Mouse (Mus musculus) spleen, postnatal 36 days (tissue): Measurements from ENCODE around the gene Ppp1r9b.
"Not testable (repeated sequence)": the region's sequence is repeated elsewhere in the genome, so short reads cannot be mapped to it uniquely, and the experiment has no call there.

Experiments
- DNase-seq, 2 experiments: peaks; one replicate each; pipeline ENCODE4 v3.0.0; 2022; ENCODE audit warnings: low spot score in 2 of 2, mixed read lengths in 1 of 2

Gene Ppp1r9b

DNA sequence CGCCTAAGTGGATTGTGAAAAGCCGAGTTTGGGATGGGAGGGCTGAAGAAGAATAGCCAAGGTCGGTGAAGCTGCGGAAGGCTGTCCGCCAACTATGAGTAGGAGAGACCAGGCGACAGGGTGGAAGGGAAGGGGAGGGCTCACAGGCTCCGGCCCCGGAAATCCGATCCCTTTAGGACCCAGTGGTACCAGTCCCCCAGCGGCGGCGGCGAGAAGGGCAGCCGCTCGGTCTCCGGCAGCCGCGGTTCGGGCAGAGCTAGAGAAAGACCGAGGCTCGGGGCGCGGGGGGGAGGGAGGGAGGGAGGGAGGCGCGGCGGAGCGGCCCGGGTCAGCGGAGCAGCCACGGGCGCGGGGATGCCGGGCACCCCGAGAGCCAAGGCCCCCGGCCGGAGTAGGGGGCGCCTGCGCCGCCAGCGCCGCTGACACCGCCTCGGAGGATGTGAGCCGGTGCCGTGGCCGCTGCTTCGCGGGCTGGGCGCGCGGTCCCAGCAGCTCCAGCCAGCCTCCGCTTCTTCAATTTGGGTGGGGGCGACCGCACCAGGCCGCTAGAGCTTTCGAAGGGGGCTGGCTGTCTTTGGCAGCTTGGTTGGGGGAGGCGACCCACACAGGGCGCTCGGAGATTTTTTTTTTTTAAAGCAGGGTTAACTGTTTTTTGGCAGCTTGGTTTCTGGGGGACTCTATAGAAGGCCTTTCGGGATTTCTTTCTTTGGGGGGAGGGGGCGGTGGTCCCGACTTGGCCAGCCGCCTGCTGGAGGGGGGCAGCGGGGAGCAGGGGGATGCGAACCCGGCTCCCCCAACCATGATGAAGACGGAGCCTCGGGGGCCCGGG lies at the start of gene Ppp1r9b:
TSS of gene Ppp1r9b (plus strand) at position 287 of the 829 bp plus-strand sequence.
- DNase-seq: peak; percentile 91 to 92

- DNase-seq: no peak
Observed at GRCm38 (mm10) chr11:94941121-94941520, 49.7 kb upstream of the Ppp1r9b start.

- no peak for DNase-seq
Observed at GRCm38 (mm10) chr11:94941776-94942175, 49.1 kb upstream of the Ppp1r9b start.

DNA sequence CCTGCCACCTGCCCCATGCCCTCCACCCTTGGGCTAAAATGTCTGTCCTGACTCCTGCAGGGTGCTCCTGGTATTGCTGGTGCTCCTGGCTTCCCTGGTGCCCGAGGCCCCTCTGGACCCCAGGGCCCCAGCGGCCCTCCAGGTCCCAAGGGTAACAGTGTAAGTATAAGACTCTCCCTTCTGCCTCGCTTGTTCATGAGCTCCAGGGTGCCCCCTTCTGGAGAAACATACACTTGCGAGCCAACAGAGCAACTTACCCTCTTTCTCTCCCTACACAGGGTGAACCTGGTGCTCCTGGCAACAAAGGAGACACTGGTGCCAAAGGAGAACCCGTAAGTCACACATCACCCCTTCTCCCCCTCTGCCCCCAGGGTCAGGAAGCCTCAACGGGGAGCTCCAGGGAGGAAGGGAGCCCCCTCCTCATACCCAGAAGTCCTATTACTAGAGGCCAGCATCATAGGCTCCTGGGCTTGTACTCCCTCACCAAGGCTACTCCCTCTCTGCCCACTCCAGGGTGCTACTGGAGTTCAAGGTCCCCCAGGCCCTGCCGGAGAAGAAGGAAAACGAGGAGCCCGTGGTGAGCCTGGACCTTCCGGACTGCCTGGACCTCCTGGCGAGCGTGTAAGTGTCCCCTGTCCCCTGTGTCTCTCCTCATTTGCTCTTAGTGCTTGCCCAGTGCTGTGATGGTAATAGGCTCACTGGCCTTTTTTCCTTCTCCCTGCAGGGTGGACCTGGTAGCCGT lies 48.4 kb upstream of the Ppp1r9b start:
- DNase-seq: peak in 1 of 2 experiments; percentile 15

DNA sequence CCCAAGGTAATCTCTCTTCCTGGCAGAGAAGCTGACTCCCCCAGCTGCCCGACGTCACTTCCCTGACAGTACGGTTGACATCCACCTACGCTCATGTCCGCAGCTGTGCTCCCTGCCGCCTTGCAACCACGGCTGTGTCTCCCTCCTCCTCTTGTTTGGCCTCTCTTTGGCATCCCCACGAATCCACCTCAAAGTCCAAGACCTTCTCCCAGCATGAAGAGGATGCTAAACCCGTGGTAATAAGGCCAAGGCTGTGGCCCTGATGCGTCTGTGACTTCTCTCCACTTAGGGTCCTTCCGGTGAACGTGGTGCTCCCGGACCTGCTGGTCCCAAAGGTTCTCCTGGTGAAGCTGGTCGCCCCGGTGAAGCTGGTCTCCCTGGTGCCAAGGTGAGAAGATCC lies 47.8 kb upstream of the Ppp1r9b start:
- no peak for DNase-seq

DNA sequence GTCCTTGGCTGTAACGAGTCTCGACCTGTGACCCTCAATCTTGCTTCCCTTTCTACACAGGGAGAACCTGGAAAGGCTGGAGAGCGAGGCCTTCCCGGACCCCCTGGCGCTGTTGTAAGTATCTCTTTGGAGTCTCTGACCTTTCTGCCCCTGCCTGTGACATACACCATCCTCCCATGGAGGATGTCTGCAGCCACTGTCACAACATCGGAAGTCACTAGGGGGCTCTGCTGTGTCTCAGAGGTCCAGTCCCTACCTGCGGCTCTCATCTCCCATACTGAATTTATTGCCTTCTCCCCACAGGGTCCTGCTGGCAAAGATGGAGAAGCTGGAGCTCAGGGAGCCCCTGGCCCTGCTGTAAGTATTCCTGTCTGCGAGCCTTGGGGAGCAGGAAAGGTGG lies 46.5 kb upstream of the Ppp1r9b start:
- no peak for DNase-seq

GRCm38 (mm10) chr11:94945236-94945635 lies 45.6 kb upstream of the Ppp1r9b start:
- DNase-seq: no peak

DNA sequence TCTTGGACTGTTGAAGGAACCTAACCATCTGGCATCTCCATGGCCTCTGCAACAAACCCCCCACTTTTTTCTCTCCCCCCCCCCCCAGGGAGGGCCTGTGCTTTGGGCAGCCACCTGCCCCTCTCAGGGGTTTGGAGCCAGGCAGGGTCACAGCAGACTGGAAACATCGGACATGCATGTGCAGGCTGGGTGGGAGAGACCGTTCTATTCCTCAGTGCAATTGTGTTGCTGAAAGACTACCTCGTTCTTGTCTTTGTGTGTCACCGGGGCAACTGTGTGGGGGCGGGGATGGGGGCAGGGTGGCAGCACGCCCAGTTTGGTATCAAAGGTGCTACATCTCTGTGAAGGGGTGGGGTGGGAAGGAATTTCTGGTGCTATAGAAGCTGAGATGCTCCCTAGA lies 38.7 kb upstream of the Ppp1r9b start:
- no peak for DNase-seq

DNA sequence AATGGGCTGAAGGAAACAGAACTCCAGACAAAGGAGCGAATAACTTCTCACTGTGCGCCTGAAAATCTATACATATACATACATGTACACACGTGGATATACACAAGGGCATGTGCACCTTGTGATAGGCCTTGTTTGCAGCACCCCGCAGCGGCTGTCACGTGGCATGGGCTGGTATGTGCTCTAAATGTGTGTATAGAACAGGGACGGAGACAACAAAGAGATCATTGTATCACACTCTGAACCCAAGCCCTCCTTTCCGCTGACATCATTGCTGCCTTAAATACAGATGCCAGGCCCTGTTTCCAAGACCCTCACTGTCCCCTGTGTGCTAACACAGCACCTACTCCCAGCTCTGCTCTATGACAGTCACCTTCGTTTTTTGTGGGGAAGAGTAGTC lies 35.7 kb upstream of the Ppp1r9b start:
- no peak for DNase-seq

DNA sequence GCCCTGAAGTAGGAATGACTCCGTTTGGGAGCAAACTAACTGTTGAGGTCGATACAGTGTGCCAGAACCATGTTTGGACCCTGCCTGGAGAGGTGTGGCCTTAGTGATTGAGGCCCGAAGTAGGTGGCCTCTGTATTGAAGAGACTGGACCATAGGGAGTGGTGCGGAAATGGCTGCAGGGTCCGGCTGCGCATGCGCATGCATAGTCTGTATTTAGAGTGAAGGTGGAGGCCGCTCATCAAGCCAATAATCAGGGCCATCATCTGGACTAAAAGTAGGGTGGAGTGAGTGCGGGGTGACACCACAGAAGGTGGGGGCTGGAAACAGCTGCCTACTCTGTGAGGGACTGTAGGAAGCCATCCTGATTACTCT lies 33.2 kb upstream of the Ppp1r9b start:
- DNase-seq: no peak

DNA sequence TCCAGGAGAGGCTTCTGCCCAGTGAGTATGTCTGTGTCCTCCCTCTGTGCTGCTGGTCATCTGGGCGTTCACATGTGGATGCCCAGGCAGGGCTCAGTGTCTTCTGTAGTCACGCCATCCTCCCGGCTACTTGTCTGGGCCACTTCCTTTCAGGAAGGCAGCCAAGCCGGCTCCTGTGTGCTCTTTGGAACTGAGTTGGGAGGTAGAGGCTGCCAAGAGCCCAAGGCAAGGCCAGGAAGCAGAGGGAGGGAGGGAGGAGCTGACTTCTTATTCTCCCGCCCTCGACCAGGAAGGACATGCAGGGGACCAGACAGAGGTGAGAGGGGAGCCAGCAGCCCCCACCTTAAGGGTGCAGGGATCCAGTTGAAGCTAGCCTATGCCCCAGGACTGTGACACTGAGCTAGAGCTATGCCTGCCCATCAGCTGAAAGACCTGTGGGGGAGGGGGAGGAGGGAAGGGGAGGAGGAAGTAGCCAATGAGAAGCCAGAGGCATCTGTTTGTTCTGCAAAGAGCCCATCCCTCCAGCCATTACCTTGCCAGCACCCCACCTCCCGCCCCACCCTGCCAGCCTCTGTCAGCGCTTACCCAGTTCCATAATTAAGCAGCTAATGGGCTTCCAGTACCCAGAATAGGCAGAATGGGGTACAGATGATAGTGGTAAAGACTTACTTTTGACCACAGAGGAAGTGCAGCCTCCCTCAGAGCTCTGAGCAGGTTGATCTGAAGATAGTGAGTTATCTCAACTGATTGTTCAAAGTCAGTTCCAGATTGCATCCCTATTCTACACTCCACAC lies 32.6 kb upstream of the Ppp1r9b start:
- peak in 1 of 2 experiments; percentile 12 for DNase-seq

DNA sequence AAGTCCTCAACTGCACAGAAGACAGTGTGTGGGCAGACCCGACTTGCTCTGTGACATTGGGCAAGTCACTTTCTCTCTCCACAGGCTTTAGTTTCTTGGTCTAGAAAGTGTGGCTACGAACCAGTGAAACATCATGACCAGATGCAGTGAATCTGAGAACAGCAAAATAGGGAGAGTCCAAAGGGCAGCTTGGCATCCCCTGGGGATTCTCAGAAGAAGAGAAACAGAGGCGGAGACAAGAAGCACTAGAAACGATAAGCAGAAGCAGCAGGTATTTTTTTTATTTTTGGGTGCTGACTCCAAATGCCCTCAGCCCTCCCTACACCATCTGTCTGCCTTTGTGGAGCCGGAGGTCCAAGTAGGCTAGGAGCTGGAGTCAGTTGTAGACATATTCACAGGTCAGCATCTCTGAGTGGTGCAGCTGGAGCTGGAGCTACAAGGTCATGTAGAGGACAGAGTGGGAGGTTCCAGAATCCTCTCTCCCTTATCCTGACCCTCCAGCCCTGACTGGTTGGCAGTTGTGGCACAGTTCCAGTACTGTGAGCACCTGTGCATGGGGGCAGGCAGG lies 28.2 kb upstream of the Ppp1r9b start:
- DNase-seq: no peak

DNA sequence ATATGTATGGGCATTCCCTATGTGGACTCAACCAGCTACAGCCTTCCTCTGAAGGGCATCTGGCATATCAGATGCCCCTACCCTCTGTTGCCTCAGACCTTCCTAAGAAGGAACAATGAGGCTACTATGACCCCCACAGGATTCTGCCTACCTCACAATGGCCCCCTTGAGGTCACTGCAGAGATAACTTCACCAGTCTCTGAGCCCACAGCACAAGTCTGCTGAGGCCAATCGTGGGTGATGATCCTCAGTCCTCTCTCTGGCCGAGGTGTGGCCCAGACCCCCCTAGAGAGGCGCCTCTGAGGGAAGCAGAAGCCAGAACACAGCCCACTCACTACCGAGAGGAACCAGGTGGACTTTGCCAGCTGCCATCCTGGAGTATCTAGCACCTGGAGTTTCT lies 23.4 kb upstream of the Ppp1r9b start, which contains the start of gene Hils1:
TSS of gene Hils1 (plus strand) at position 175 of the 400 bp plus-strand sequence.
- DNase-seq: no peak

GRCm38 (mm10) chr11:94968187-94968586 lies 22.6 kb upstream of the Ppp1r9b start:
- no peak for DNase-seq

- not testable (repeated sequence) for DNase-seq
Observed at GRCm38 (mm10) chr11:94969709-94970108, 21.1 kb upstream of the Ppp1r9b start.

DNA sequence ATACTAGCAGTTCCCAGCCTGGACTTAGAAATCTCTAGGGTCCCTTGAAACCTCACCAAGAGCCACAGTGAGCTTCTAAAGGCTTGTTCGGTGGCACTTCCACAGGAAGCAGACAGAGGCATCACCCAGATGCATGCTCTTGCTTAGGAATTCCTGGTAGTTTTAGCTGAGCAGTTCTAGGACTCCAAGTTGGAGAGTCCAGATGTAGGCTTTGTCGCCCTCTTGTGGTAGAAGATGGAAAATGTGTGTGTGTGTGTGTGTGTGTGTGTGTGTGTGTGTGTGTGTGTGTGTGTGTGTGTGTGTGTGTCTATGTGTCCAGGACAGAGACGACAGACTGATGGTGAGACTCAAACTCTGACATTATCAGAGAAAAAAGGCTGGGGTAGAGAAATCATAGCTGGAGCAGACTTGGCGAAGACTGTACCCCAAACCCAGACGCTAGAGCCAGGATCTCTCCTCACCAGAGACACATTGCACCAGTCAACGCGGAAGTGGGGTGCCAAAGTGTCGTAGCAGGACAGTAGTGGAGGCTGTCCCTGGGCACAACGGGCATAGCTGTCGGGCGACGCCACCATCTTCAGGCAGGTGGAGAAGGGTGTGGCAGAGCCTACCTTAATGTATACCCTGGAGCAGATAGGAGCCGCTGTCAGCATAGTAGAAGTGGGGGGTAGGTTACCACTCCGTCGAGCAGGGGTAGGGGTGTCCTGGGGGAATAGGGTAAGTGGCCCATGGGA lies 20.5 kb upstream of the Ppp1r9b start:
- DNase-seq: no peak

DNA sequence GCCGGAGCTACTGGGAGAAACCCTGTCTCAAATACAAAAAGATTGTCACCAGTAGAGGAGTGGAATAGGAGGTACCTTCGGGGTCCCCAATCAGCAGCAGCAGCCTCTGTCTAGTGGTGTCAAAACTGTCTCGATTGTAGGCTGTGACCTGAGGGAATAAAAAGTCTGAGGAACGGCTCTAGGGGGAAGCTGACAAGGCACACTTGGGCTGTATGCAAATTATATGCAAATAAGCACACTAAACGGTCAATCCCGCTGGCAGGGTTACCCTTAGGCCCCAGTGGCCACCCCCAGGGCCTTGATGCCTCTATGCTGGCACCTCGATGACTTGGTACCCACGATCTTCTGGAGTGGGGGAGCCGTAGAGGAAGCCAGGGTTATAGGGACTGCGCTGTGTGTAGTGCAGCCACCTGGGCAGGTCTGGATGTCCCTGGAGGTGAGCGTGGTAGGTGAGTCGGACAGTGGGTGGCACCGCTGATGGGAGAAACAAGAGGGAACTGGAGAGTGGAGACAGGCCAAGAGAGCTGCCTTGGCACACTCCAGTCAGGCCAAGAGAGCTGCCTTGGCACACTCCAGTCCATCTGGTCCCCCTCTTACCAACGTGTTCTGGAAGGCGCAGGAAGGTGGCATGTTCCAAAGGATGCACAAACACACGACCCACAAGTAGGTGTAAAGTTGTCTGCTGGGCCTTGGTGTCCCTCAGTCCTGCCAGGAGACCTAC lies 18.8 kb upstream of the Ppp1r9b start:
- no peak for DNase-seq

DNA sequence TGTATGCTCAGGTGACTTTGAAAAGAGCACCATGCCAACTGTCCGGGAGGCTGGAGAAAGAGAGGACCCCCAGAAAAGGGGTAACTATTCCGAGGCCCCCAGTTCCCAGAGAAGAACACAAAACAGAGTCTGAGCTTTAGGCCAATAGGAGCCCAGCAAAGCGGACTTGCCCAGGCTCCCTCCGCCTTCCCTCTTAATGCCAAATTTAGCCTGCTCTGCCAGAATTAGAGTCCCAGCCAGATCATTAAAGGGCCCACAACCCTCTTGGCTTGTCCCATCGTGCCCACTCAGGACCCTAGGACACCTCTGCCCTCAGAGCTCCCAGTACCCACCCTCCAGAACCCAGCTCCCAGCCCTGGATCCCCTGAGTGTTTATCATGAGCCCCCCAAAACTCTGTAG lies 17.9 kb upstream of the Ppp1r9b start:
- no peak for DNase-seq

GRCm38 (mm10) chr11:94973313-94973712 lies 17.5 kb upstream of the Ppp1r9b start:
- no peak for DNase-seq

GRCm38 (mm10) chr11:94974951-94975350 lies 15.9 kb upstream of the Ppp1r9b start:
- no peak for DNase-seq
